Mouse (Mus musculus): ENCODE measurements at regions not wholly inside any gene's neighbourhood (a gene's known extent, or its start where the extent isn't known, plus 50 kb on each side); places are given as distances from the start of the nearest gene placed in this dataset.

DNA sequence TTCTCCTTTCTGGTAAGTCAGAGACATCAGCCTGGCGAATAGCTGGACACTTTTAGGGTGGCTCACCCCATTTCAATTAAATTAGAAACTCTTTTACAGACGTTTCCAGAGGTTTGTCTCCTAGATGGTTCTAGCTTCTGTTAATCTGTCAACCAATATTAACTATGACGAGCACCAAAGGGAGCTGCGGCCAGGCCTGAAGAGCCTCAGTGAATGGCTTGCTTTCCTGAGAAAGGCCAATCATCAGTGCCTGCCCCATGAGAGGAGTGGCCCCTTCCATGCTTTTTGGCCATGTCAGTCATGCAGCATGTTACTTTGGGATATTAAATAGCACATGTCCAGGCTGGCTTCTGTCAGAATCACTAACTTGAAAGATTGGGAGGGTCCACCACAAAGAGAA is 296.6 kb upstream of the Id2 start:
- no peak for DNase-seq (ENCODE audit: low spot score in 2 of 2)

DNA sequence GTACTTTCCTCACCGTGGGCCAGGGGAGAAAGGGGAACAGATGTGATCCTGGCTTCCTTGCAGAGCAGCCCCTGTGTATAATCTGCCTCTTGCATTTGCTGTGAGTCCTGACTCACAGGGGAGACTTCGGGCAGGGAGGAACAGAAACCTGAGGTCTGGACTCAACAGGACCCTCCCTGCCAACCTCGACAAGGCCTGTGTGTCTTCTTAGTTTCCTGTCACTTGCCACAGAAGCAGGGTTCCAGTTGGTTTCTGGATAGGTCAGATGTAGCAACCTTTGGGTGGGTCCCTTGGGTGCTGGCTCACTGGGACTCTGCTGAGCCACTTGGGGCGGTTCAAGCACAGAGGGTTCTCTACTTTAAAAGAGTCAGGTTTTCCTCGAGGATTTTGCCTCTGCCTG is 292.3 kb upstream of the Id2 start:
- DNase-seq (ENCODE audit: low spot score in 2 of 2): no peak

DNA sequence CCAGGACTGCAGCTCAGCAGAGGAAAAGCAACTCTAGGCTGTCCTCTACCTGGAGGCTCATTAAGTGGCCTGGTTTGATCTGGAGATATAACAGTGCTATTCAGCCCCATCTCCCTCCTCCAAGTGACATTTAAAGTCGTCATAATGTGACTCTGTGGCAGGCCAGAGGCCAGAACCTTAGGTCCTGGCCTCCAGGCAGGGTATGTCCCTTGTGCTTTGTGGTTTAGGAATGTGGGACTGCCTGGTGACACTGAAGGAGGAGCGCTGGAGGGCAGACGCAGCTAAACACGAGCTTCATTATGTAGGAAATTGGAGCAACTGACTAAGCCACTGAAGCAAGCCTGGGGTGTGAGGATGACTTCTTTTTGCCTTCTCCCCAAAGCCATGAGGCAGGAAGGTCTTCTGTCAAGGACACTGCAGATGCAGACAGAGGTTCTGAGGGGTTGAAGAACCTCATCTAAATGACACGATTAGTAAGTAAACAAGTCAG is 290.9 kb upstream of the Id2 start:
- DNase-seq (ENCODE audit: low spot score in 2 of 2): no peak

DNA sequence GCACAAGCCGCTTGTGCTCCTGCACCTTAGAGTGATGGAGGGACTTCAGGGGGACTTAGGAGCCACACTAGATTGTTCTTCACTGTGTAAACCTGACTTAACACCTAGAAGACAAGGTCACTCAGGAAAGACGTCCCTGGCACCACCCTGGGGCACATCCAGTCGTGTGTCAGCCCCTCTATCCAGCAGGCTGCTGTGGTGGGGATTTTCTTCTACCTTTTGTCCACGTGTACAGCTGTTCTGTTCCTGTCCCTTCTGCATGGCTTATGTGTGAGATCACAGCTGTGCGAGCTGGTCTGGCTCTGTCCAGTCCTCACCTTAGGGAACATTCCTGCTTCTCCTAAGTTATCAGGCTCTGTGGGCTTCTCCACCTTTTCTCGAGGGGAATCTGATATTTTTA is 286.0 kb upstream of the Id2 start:
- DNase-seq (ENCODE audit: low spot score in 2 of 2): no peak

DNA sequence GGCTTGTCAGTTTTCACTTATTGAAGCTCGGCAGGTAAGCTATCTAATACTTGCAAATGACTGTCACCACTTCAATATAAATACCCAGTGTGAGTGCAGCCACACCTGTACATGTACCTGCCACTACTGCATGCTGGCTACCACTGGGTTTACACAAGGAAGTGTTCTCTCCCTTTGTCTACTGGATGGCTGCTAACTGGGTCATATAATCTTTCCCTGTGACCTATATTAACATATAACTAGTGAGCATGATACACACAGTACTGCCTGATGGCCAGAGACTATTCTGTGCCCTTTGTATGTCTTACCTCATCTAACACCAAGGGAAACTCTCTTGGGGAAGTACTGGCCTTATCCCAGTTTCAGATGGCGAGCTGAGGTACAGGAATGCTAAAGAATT is 285.5 kb upstream of the Id2 start:
- no peak for DNase-seq (ENCODE audit: low spot score in 2 of 2)

DNA sequence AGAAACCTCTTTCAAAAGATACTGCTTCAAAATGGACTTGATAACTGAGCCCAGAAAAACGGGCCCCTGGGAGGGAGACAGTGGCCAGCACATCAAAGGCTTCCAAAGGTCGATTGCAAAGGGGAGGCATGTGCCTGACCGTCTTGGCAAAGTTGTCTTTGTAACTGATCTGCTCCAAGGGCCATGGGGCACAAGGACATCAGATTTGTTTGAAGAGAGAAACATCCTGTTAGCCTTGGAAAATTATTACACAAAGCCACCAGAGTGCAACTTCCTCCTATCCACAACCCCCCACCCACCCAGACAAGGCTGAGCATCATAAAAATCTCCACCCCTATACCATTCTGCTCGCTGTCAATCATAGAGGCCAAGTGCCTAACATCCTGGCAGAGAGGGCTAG is 284.7 kb upstream of the Id2 start:
- DNase-seq (ENCODE audit: low spot score in 2 of 2): no peak

DNA sequence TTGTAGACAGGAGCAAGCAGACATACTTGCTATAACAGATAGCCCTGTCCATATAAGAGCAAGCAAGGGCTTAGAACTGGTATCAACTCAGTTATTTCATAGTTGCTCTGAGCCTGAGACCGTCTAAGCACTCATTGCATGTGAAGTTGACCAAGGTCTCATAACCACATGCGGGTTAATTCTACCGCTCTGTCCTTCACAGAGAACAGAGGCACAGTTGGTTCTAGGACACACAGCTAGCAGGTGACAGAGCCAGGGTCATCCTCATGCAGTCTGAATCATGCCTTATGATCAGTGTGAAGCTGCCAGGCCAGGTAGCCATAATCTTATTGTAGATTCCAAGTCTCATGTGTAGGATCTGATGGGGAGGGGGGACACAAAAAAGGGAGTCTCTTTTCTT is 283.1 kb upstream of the Id2 start:
- DNase-seq (ENCODE audit: low spot score in 2 of 2): no peak

DNA sequence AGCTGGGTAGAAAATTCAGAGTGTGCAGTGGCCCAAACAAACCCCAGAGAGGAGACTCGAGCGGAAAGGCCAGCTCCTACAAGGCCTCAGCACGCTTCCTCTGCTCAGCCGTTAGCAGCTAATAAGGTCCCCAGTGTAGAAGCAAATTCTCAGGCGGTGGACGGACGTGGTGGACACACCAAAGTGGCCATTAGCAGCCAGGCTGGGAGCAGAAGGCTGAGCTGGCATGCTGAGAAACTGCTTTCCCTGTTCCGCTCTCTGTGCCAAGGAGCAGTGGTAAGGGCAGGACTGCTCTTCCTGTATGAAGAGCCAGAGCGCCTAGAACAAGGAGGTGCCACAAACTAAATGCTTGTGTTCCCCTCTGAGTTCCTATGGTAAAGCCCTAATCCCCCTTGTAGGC is 282.1 kb upstream of the Id2 start:
- no peak for DNase-seq (ENCODE audit: low spot score in 2 of 2)

DNA sequence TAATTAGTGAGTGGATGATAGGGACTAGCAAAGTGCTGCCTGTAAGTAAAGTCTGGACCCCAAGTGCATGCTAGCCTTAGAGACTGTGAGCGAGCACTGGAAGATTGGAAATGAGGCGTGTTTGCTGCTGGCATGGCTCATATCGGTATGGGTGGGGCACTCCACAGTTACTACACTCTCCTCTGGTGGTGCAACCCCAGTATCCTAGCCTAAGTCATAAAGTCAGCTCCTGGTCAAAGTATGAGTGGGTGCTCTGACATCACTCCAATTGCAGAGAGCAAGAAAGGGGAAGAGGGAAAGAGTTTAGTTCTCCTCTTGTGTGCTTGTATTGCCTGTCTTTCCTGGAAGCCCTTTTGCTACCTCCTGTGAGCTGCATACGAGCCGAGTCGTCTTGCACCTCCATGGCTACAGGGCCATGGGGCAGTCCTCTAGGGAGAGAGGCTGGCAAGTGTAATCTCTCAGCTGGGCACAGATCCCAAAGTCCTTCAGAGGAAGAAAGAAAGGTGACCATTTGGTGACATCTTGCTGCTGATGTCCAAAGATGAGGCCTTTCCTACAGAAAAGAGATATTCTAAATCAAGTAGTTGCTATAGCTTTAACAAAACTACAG is 281.2 kb upstream of the Id2 start:
- DNase-seq (ENCODE audit: low spot score in 2 of 2): no peak

DNA sequence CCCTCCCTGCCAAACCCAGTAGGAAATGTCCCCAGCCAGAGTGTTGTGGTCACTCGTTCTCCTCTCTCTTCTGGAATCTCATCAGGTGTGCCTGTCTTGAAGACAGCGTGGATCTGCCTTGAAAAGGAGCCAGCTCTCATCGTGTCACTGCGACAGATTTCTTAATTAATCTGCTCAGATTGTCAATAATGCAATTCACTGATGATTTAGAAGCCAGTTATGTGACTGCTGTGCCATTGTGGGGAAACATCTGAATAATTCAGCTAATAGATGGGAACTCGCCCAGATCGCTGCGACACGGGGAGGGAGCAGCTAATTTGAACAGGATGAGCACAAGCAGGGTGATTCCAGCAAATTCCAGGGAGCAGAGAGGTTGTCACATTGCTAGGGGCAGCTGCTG is 279.5 kb upstream of the Id2 start:
- DNase-seq (ENCODE audit: low spot score in 2 of 2): no peak

DNA sequence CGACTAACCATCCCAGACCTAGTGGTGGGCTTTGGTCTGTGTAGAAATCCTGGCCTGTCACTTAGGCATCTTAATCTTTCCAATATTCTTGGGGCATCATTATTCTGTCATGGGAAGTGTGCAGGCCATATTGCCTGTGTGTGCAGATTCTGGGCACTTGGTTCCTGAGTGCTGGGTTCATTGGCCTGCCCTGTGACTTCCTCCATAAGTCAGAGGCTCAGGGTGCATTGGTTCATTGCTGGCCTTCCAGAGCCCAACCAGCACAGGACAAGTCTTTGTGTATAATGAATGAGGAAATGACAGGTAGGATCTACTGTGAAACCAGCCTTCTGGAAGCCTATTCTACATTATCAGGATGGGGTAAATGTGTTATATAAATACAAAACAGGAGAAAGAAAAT is 270.6 kb upstream of the Id2 start:
- no peak for DNase-seq (ENCODE audit: low spot score in 2 of 2)

DNA sequence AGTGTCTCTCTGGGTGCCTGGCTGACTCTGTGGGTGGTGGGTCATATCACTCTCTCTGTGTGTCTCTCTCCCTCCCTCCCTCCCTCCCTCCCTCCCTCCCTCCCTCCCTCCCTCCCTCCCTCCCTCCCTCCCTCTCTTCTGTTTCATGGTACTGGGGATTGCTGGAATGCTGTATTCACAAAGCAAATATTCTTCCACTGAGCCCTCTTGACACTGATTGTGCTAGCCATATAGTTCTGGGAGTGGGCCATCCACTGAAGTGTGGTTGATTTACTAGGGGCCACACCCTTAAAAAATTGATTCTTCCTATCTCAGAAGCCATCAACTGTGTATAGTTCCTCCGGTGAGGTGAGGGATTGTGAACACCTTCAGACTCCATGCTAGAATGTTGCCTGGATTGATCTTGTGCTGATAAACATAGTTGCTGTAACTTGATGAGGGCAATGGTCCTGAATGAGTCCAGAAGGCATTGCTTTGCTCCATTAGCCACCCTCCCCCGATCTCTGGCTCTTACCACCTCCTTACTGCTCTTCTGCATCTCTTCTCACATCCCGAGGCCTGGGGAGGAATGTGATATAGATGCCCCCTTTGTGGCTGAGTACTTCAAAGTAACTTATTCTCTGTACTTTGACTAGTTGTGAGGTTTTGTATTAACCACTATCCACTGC is 268.8 kb upstream of the Id2 start:
- DNase-seq (ENCODE audit: low spot score in 2 of 2): no peak

DNA sequence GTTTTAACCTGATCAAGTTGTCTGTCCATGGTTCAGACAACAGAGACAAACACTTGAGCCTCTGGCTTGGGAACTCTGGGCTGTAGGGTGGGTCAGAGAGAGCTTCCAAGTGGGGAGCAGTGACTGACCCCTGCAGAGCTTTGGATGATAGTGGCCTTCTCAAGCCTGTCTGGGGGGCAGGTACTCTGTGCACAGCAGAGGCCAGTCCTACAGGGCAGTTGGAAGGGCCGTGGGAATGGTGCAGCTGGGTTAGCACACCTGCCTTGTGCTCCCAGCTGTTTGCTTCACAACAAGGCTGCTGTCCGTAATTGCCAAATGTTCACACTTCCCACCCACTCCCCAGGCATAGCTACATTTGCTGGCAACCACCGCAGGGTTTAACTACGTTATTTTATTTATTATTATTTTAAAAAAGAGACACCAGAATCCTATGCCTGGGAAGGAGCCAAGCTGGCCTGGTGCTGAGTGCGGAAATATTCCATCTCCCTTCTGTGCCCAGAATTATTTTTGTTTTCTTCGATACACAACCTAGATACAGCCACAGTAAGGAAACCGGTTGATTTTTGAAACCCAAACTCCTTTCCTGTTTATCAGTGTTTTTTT is 268.1 kb upstream of the Id2 start:
- no peak for DNase-seq (ENCODE audit: low spot score in 2 of 2)

DNA sequence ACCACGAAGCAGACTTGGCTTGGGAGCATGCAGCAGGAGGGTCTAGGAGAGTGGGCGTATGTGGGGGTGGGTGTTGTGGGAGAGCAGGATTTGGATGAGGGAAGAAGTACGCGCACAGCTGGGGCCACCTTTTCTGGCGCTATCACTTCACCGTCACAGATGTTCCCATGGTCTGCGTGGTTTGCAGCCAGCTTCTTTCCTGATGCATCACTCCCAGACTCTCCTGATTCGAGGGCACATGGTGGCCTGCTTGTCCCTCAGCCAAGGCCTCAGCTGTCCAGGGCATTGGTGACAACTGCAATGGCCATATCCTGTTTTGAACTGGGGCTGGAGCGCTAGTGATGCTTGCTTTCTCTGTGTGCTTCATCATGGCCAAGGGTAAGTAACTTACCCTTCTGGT is 266.9 kb upstream of the Id2 start:
- no peak for DNase-seq (ENCODE audit: low spot score in 2 of 2)

DNA sequence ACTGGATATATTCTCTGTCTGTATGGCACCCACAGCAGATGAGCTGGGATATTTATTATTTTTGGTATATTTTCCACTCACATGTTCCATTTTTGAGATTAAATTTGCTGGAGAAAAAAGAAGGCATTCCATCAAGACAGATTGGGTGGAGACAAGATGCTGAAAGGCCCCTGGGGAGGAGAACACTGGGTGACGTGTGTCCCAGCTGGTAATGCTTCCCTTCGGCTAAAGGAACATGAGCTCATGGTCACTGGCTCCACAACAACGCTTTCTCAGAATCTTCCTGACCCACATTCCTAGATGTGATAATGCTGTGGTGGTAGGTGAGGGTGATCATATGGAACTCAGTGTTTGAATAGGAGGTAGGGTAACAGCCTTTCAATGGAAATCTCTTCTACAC is 266.4 kb upstream of the Id2 start:
- DNase-seq (ENCODE audit: low spot score in 2 of 2): no peak

DNA sequence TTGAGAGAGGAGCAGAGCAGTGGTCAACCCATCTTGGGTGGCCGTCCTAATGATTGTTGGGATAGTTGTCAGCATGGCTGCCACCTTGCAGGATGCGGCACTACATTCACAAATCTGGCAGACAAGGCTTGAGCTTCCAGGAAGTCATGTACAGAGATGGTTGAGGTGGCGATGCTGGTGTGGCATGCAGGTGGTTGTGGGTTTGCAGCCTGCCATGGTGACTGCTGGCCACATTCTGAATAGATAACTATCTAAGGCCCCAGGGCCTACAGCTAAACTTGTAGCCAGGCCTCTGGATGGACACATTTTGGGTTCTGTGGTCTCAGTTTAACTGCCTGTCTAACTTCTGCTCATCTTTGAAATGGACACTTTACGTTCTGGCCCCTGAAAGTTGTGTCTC is 265.8 kb upstream of the Id2 start:
- DNase-seq (ENCODE audit: low spot score in 2 of 2): no peak

DNA sequence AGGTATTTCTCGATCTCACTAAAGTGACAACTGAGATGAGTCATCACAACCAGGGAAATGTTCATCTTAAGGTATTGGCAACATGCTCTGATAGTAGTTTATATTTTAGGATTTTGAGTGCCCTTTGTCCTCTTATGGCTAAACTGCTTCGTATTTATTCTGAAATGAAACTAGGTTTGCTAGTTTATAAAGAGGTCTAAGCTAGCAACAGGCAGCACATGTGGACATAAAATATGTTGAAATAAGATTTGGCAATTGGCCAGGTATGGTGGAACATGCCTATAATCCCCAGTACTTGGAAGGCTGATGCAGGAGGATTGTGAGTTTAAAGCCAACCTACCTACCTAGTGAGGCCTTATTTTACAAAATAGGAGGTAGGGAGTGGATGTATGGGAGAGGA is 263.8 kb upstream of the Id2 start:
- DNase-seq (ENCODE audit: low spot score in 2 of 2): no peak

DNA sequence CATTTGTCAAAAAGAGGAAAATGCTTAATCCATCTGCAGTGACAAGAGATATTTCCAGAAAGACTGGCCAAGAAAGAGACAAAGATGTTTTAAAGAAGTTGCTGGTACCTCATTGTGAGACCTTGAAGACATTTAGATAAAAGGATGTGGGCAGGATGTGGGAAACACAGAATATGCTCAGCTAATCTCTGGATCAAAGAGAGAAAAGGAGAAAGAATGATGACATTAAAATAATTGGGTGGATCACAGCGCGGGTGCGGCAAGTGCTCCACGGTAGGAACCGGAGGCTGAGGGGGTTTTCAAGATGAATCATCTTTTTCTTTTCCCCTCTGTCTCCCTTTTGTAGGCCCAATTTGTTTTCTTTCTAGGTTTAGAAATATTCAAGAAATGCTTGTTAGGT is 263.0 kb upstream of the Id2 start:
- no peak for DNase-seq (ENCODE audit: low spot score in 2 of 2)

DNA sequence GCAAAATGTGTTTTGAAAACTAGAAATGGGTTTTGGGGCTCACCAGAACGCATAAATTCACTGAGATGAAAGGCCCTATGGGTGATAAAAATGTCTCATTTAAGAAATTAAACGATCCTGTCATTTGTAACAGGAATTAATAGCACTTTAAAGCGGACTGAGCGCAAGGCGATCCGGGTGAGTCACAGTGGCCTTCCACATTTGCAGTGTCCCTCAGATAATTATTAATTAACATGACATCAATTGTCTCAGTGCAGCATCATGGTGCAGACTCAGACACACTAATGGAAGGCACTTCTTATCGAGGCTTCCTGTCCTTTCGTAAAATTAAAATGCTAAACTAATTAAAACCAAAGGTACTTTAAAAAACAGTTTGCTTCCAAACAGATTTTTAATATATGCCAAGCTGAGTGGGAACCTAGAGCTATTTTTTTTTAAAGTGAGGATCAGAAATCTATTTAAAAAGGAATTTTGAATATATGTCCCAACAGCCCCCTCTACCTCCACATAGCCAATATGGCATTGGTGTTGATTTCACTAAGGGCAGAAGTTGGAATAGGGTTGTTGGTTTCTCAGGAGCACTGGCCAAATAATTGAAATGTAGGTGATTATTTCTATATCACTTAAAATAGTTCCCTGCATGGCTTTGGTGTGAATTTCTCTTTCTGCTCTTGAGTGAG is 262.0 kb upstream of the Id2 start:
- DNase-seq (ENCODE audit: low spot score in 2 of 2): no peak

DNA sequence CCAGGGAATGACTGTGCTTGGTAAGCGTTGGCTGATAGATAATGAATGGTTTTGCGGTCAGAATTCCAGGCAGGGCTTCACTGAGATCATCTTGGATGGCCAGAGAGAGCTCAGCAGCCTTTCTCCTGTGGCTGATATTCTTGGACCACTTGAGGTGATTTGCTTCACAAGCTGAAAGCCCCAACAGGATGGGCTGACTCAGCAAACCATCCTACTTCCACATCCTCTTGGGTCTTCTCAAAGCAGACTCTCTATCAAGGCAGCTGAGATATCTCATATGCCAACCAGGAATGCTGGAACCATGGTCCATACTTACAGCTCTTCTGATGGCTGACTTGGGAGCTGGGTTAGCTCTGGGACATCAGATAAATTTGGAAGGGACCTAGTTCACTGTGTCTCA is 259.8 kb upstream of the Id2 start:
- no peak for DNase-seq (ENCODE audit: low spot score in 2 of 2)

DNA sequence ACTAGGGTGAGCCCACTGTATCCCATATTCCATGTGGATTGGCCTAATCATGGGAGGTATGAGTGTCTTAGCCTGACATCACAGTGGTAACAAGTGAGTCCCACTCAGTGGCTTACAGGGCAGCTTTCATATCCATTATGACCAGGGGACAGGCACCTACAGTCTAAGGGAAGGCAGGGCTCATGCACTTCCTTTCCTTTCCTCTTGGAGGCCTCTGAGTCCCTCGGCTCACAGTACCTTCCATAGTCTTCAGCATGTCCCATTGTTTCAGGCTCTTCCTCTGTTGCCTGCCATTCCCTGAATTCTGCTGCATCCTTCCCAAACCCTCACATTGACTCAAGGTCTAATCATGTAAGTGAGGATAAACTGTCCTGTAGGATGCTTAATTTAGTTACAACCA is 258.3 kb upstream of the Id2 start:
- no peak for DNase-seq (ENCODE audit: low spot score in 2 of 2)

DNA sequence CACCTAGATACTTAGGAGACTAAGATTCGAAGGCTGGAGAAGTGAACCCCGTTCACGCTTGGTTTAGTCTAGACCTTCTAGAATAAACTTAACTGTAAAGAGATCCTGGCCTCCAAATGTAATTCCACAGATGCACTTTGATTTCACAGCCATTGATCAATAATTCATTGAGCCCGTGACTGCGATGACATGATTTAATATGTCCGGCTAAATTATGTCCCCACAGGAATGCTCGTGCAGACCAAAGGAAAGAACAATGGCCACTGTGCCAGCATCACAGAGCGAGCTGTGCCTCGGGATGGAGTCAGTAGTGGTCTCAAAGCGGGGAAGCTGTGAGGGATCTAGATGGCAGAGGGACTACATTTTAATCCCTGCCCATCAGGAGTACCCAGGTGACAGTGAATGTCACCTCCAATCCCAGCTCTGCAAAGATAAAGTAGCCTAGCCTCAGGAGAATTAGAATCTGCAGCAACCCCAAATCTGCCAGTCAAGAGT is 256.5 kb upstream of the Id2 start:
- DNase-seq (ENCODE audit: low spot score in 2 of 2): no peak

DNA sequence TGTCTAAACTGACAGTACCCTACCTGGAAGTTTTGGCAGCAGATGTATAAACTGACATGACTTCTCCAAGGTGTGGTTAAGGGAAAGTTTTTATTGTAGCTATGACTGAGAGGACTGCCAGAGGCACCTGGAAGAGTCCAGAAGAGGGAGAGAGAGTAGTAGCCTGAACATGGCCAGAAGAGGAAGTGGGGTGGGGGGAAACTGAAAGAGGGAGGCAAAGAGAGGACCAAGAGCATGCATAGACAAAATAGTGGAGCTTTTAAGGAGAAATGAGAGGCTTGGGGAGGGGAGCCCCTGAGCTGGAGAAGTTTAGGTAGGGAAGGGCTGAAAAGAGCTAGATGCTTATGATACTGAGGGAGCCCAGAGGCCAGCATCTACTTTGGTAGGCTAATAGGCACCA is 255.2 kb upstream of the Id2 start:
- DNase-seq (ENCODE audit: low spot score in 2 of 2): no peak
